Mouse (Mus musculus) megakaryocyte progenitor cell, adult 5-6 weeks (primary cell): ENCODE measurements around the gene Akr1c14. TPM values are rescaled to one million over a fixed set of nuclear protein-coding genes. Genes with fewer than 3 reads are reported as not detected.
"Not testable (repeated sequence)": the region's sequence is repeated elsewhere in the genome, so short reads cannot be mapped to it uniquely, and the experiment has no call there.

Experiments used
- ATAC-seq: replicated peaks from 2 replicates; pipeline ENCODE4 v1.8.0; 2016; ENCODE audit warnings: mild to moderate bottlenecking, moderate TSS enrichment, inconsistent platforms; ENCODE audit not compliant: poor library complexity
- total RNA-seq, 2 experiments: library from RNA; stranded (forward) in 1 of 2; stranded (reverse) in 1 of 2; fragments of 157-497, 149-512 nt in 1 of 2; fragments of 200-1000 nt in 1 of 2; gene quantifications; 2 replicates each; pipeline versions ENCODE4 v1.2.3 to v1.2.4; 2015 to 2017

Akr1c14 gene
- total RNA-seq, 2 experiments from 2014 or later: not detected

DNA sequence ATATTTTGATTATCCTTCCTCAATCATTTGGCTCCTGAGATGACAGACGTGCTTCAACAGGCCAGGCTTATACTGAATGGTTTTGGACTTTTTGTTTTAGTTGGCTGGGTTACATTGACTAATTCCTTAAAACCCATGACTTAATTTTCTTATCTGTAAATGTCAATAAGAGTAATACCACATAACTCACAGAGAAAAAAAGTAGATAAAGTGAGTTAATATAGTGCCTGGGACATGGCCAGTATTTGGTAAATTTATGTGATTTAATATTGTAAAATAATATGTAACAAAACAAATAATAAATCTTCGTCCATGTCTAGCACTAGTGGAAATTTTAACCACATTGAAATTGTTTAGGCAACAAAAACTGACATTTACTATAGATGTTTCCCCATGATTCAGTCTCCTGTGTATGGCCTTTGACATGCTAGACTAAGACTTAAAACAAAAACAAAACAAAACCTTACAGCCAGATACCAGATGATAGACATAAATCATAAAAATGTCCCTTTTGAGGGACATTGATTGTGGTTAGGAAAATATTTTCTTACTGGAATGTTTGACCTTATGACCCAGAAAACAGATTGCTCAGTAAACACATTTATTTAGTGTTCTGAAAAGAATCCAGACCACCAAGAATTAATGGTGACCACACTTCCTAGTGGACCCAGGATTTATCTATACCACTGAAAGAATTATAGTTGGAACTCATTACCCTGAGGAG, 70.5 kb downstream of the Akr1c14 start:
- ATAC-seq: no peak

DNA sequence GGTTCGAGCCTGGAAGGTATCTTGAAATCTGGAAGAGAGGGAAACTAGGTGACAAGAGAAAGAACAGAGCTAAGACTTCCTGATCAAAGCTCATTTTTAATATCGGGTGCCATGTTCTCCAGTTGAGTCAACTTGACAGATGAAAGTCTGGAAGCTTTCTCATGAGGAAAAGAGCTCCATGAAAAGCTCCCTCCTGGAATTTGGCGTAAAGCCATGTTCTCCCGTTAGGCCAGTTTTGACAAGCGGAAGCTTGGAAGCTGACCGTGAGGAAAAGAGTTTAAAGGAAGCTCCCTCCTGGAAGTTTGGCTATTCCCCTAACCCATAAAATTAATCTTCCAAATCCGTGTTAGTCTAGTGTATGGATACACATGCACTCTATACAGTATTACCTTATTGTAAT, 74.3 kb downstream of the Akr1c14 start:
- no peak for ATAC-seq

DNA sequence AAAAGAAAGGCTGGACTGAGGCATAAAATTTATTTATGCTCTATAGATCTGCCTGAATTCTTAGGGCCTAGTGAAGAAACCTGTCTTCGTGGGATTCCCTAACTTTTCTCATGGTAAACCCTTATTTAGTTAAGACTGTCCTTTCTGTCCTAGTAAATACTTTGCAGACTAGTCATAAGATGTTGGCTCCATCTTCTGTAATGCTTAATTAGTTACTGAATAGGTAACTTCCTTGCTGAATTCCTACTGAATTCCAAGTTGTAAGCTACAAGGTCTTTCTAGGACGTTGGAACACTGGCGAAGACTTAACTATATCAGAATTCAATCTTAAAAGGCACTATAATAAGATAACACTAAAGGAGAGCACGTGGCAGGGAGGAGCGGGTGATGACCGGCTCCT, 75.7 kb downstream of the Akr1c14 start:
- ATAC-seq: not testable (repeated sequence)

DNA sequence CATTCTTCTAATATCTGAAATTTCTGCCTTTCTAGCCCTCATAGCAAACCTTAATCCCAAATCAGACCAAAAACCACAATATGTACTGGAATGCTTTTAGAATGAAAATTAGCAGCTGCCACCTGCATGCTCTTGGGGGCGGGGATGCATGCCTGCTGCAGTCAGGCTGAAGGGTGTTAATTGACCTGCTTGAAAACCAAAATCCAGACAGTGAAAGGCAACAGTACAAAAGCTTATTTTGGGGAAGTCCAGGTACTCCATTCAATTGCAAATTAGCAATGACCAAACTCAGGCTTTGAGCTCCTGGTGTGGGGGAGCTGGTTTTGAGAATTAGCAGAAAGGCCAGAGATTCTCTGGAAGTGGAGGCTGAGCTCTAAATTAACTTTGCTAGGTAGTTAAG, 77.0 kb downstream of the Akr1c14 start:
- not testable (repeated sequence) for ATAC-seq

DNA sequence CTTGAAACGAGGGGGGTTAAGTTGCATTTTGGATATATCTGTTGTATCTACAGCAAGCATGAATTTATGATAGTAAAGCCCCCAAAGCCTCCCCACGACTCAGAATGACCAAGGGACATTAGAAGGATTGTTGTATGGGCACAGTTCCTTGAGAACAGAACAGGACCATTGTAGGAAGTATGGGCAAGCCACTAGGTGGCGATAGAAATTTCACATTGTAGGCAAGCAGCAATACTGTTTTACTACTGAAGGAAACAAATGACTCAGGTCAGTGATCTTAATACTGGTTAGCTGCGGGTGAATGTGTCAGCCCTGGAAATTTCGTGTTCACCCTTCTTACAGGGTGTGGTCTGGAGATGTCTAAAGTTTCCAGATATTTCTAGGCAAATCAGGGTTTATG, 80.3 kb downstream of the Akr1c14 start:
- ATAC-seq: peak; percentile 93

DNA sequence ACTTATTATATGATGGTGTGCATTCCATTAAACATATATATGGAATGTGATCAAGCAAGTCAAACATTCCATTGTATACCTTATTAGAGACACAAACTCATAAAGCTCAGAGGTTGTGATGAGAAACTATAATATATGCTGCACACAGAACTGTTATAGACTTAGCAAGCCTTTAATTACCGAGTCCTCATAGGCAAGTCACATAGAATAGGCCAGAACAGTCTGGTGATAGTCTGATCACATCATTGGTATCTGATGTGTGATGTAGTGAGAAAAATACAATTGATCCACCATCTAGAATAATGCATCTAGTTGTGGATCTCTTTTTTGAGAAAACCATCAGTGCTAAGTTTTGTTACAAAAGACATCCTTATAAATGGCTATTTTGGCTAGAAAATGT, 82.5 kb downstream of the Akr1c14 start:
- no peak for ATAC-seq

DNA sequence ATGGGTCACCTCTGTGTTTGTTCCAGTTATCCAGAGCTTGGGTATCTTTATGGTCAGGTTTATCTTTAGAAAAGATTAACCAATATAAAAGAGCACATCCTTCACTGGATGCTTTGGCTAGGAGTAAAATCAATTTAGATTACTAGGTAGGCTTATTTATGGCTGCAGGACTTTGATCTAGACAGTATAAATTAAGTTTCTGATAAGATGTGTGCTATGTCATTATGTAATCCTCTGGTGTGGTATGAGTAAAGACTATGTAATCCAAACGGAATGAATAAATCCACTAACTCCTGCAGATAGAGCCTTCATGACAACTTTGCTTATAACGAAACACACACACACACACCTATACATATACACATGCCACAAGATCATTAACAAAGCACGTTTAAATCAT, 82.9 kb downstream of the Akr1c14 start:
- no peak for ATAC-seq

DNA sequence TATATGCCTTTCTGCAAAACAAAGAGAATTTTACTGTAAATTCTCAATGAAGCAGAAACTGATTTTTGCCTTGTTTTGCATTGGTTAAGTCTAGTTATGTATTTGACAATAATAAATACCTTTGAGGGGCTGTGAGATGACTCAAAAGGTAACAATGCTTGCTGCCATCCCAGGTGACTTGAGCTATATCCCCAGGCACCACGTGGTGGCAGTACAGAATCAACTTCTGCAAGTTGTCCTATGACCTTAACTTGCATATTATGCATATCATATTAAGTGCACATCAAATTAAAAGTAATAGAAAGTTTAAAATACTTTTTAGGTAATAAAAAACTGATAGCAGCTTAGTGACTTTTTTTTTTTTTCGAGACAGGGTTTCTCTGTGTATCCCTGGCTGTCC, 84.3 kb downstream of the Akr1c14 start:
- peak; percentile 83 for ATAC-seq

Other genes with a start within 250 kb of the Akr1c14 start
- not detected in 2 replicates for gene Calml3, start 244.7 kb upstream of the Akr1c14 start, total RNA-seq (2015)
- not detected in 2 replicates for gene Calml3, start 244.7 kb upstream of the Akr1c14 start, total RNA-seq (2017)
- not detected in 2 replicates for gene Calm4, start 211.3 kb upstream of the Akr1c14 start, total RNA-seq (2015)
- gene Calm4, start 211.3 kb upstream of the Akr1c14 start, total RNA-seq (2017): not detected in 2 replicates
- gene Calm5, start 194.8 kb upstream of the Akr1c14 start, total RNA-seq (2015): not detected in 2 replicates
- gene Calm5, start 194.8 kb upstream of the Akr1c14 start, total RNA-seq (2017): not detected in 2 replicates
- 34.2 and 37.4 TPM in 2 replicates for gene Net1, start 130.8 kb upstream of the Akr1c14 start, total RNA-seq (2015)
- 83.5 and 102 TPM in 2 replicates for gene Net1, start 130.8 kb upstream of the Akr1c14 start, total RNA-seq (2017)
- not detected in 2 replicates for gene Tubal3, start 130.7 kb upstream of the Akr1c14 start, total RNA-seq (2015)
- not detected in 2 replicates for gene Tubal3, start 130.7 kb upstream of the Akr1c14 start, total RNA-seq (2017)
- not detected in 2 replicates for gene Ucn3, start 103.7 kb upstream of the Akr1c14 start, total RNA-seq (2015)
- not detected in 2 replicates for gene Ucn3, start 103.7 kb upstream of the Akr1c14 start, total RNA-seq (2017)
- gene Akr1c18, start 101.6 kb downstream of the Akr1c14 start, total RNA-seq (2015): not detected in 2 replicates
- 0.33 TPM in 1 of 2 replicates, not detected in the other for gene Akr1c18, start 101.6 kb downstream of the Akr1c14 start, total RNA-seq (2017)
- gene Akr1c13, start 142.1 kb downstream of the Akr1c14 start, total RNA-seq (2015): 26.9 and 33.9 TPM in 2 replicates
- 28.5 and 32.8 TPM in 2 replicates for gene Akr1c13, start 142.1 kb downstream of the Akr1c14 start, total RNA-seq (2017)
- gene Akr1c19, start 179.7 kb downstream of the Akr1c14 start, total RNA-seq (2015): not detected in 2 replicates
- not detected in 2 replicates for gene Akr1c19, start 179.7 kb downstream of the Akr1c14 start, total RNA-seq (2017)
- 2.0 and 5.1 TPM in 2 replicates for gene Akr1c12, start 230.4 kb downstream of the Akr1c14 start, total RNA-seq (2015)
- 1.0 and 1.7 TPM in 2 replicates for gene Akr1c12, start 230.4 kb downstream of the Akr1c14 start, total RNA-seq (2017)